Mouse (Mus musculus): Measurements from ENCODE around the gene Cfap57. TPM values are rescaled to one million over a fixed set of nuclear protein-coding genes. Genes with fewer than 3 reads are reported as not detected.

The Cfap57 gene
- polyA plus RNA-seq, 1 experiment, result not detected

GRCm38 (mm10) chr4:118535610-118536009, 85.0 kb downstream of the Cfap57 start:
- H3K79me3 ChIP-seq (ENCODE audit: low read depth), result no peaks in the 10 kb centered on the region
- H3K79me2 ChIP-seq (ENCODE audit: control insufficient read depth, insufficient read depth), result no peaks in the 10 kb centered on the region
- peaks cover 34% of the 10 kb centered on the region for H3K27me3 ChIP-seq (ENCODE audit: control insufficient read depth, insufficient read depth, insufficient read length)
- H3K36me3 ChIP-seq (ENCODE audit: control insufficient read depth, insufficient read depth), result no peaks in the 10 kb centered on the region
- TF ChIP-seq FOSL1 (IDR thresholded peaks at IDR 0.05; ENCODE audit: insufficient read depth, low read length, poor library complexity, severe bottlenecking), result no peak
- H3ac ChIP-seq (ENCODE audit: control insufficient read depth, insufficient read length, low read depth), result no peak overlapping the region
- no peak overlapping the region for H3K4me3 ChIP-seq (ENCODE audit: insufficient read depth, poor library complexity, severe bottlenecking)

DNA sequence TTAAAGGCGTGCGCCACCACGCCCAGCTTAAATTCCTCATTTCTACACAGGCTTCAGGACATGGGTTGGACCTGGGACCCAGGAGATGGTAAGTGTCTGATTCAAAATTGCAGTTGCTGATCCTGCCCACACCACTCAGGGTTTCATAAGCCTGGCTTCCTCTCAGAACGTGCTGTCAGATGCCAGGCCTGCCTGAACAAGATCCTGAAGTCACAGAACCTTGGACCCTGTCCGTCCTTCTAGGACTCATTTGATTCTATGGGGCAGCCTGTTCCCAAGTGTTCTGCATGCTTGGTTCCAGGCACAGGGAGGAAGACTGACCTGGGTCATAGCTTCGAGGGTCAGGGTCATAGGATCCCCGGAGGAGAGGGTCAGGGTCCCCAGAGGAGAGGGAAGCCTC, 87.0 kb downstream of the Cfap57 start:
- Histone ChIP-seq H3K79me2 (ENCODE audit: control insufficient read depth, insufficient read depth) (no peaks in the 10 kb centered on the region), H3K79me3 (ENCODE audit: low read depth) (no peaks in the 10 kb centered on the region), H3K36me3 (ENCODE audit: control insufficient read depth, insufficient read depth) (no peaks in the 10 kb centered on the region), H3K4me3 (ENCODE audit: insufficient read depth, poor library complexity, severe bottlenecking) (no peak overlapping the region), H3ac (ENCODE audit: control insufficient read depth, insufficient read length, low read depth) (no peak overlapping the region), H3K27me3 (ENCODE audit: control insufficient read depth, insufficient read depth, insufficient read length) (peaks cover 41% of the 10 kb centered on the region)
- TF ChIP-seq MYOD1 (IDR thresholded peaks at IDR 0.05; ENCODE audit: control insufficient read depth, insufficient read length, low read depth), result no peak
- TF ChIP-seq FOSL1 (IDR thresholded peaks at IDR 0.05; ENCODE audit: insufficient read depth, low read length, poor library complexity, severe bottlenecking), result no peak
- no peak for TF ChIP-seq CEBPB (IDR thresholded peaks at IDR 0.05; ENCODE audit: low read depth)
- no peak for TF ChIP-seq MYOG (IDR thresholded peaks at IDR 0.05; ENCODE audit: control insufficient read depth, extremely low read depth, insufficient read length)
- TF ChIP-seq USF1 (IDR thresholded peaks at IDR 0.05; ENCODE audit: low read depth), result no peak
- no peak for TF ChIP-seq MAX (IDR thresholded peaks at IDR 0.05)
- TF ChIP-seq CTCF (IDR thresholded peaks at IDR 0.05; ENCODE audit: control insufficient read depth, insufficient read depth, insufficient read length), result no peak

DNA sequence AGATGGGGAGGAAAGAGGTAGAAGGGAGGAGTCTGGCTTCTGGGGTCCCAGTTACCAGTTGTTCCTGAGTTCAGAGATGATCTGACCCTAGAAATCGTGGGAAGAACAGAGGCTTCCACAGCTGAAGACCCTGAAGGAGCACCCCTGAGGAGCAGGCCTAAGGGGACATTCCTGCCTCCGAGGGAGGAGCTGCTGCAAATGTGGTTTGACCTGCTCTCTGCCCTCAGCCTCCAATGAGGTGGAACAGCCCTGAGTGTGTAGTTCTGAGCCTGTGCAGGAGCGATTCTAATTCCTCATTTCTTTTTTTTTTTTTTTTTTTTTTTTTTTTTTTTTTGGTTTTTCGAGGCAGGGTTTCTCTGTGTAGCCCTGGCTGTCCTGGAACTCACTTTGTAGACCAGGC, 87.4 kb downstream of the Cfap57 start:
- no peaks in the 10 kb centered on the region for H3K79me3 ChIP-seq (ENCODE audit: low read depth)
- H3K4me3 ChIP-seq (ENCODE audit: insufficient read depth, poor library complexity, severe bottlenecking), result no peak overlapping the region
- no peak for TF ChIP-seq FOSL1 (IDR thresholded peaks at IDR 0.05; ENCODE audit: insufficient read depth, low read length, poor library complexity, severe bottlenecking)
- TF ChIP-seq MYOD1 (IDR thresholded peaks at IDR 0.05; ENCODE audit: control insufficient read depth, insufficient read length, low read depth), result no peak
- no peak for TF ChIP-seq MAX (IDR thresholded peaks at IDR 0.05)
- no peak for TF ChIP-seq USF1 (IDR thresholded peaks at IDR 0.05; ENCODE audit: low read depth)
- no peak for TF ChIP-seq CTCF (IDR thresholded peaks at IDR 0.05; ENCODE audit: control insufficient read depth, insufficient read depth, insufficient read length)
- TF ChIP-seq CEBPB (IDR thresholded peaks at IDR 0.05; ENCODE audit: low read depth), result no peak
- TF ChIP-seq MYOG (IDR thresholded peaks at IDR 0.05; ENCODE audit: control insufficient read depth, extremely low read depth, insufficient read length), result no peak
- H3K79me2 ChIP-seq (ENCODE audit: control insufficient read depth, insufficient read depth), result no peaks in the 10 kb centered on the region
- H3K27me3 ChIP-seq (ENCODE audit: control insufficient read depth, insufficient read depth, insufficient read length), result peaks cover 41% of the 10 kb centered on the region
- no peak overlapping the region for H3ac ChIP-seq (ENCODE audit: control insufficient read depth, insufficient read length, low read depth)
- H3K36me3 ChIP-seq (ENCODE audit: control insufficient read depth, insufficient read depth), result no peaks in the 10 kb centered on the region

DNA sequence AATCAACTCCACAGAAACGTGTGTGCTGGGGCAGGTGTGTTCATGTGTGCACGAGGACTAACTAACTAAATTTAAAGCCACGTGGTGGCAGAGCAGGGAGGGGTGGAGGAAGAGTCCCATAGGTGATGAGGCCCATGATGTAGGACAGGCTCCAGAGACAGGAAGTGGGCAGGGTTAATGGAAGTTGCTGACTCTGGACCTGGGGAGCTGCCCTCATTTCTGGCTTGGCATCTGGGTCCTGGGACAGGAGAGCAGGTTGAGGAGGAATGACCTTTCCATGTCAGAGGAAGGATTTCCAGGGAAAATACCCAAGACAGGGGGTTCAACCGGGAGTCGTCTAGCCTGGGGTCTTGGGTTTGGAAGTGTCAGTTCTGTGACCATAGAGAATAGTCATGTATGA, 87.9 kb downstream of the Cfap57 start:
- no peak overlapping the region for H3K4me3 ChIP-seq (ENCODE audit: insufficient read depth, poor library complexity, severe bottlenecking)
- H3K27me3 ChIP-seq (ENCODE audit: control insufficient read depth, insufficient read depth, insufficient read length), result peaks cover 41% of the 10 kb centered on the region
- no peaks in the 10 kb centered on the region for H3K79me3 ChIP-seq (ENCODE audit: low read depth)
- H3ac ChIP-seq (ENCODE audit: control insufficient read depth, insufficient read length, low read depth), result no peak overlapping the region
- H3K36me3 ChIP-seq (ENCODE audit: control insufficient read depth, insufficient read depth), result no peaks in the 10 kb centered on the region
- TF ChIP-seq FOSL1 (IDR thresholded peaks at IDR 0.05; ENCODE audit: insufficient read depth, low read length, poor library complexity, severe bottlenecking), result no peak
- no peak for TF ChIP-seq CEBPB (IDR thresholded peaks at IDR 0.05; ENCODE audit: low read depth)
- TF ChIP-seq CTCF (IDR thresholded peaks at IDR 0.05; ENCODE audit: control insufficient read depth, insufficient read depth, insufficient read length), result no peak
- no peak for TF ChIP-seq MYOD1 (IDR thresholded peaks at IDR 0.05; ENCODE audit: control insufficient read depth, insufficient read length, low read depth)
- TF ChIP-seq MYOG (IDR thresholded peaks at IDR 0.05; ENCODE audit: control insufficient read depth, extremely low read depth, insufficient read length), result no peak
- no peak for TF ChIP-seq MAX (IDR thresholded peaks at IDR 0.05)
- TF ChIP-seq USF1 (IDR thresholded peaks at IDR 0.05; ENCODE audit: low read depth), result no peak
- H3K79me2 ChIP-seq (ENCODE audit: control insufficient read depth, insufficient read depth), result no peaks in the 10 kb centered on the region

DNA sequence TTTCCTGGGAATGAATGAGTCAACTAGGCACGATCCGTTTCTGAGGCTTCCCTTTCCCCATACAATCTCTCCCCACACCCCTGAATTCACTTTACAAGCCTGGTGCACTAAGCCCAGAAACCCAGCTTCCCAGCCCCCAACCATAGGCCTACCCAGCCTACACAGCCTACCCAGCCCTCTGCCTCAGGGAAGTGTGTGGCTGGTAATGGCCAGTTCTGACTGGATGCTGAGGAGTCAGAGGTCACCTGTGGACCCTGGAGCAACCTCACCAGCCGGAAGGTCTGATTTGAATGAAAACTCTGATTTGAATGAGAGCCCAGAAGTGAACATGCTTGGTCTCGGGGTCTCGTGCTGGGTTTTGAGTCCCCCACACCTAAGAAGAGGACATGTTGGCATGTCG, 92.9 kb downstream of the Cfap57 start:
- H3ac ChIP-seq (ENCODE audit: control insufficient read depth, insufficient read length, low read depth), result no peak overlapping the region
- H3K79me3 ChIP-seq (ENCODE audit: low read depth), result no peaks in the 10 kb centered on the region
- peaks cover 61% of the 10 kb centered on the region for H3K27me3 ChIP-seq (ENCODE audit: control insufficient read depth, insufficient read depth, insufficient read length)
- no peak overlapping the region for H3K4me3 ChIP-seq (ENCODE audit: insufficient read depth, poor library complexity, severe bottlenecking)
- TF ChIP-seq MAX (IDR thresholded peaks at IDR 0.05) (no peak), FOSL1 (IDR thresholded peaks at IDR 0.05; ENCODE audit: insufficient read depth, low read length, poor library complexity, severe bottlenecking) (no peak), CEBPB (IDR thresholded peaks at IDR 0.05; ENCODE audit: low read depth) (no peak), MYOG (IDR thresholded peaks at IDR 0.05; ENCODE audit: control insufficient read depth, extremely low read depth, insufficient read length) (no peak), CTCF (IDR thresholded peaks at IDR 0.05; ENCODE audit: control insufficient read depth, insufficient read depth, insufficient read length) (no peak), USF1 (IDR thresholded peaks at IDR 0.05; ENCODE audit: low read depth) (no peak), MYOD1 (IDR thresholded peaks at IDR 0.05; ENCODE audit: control insufficient read depth, insufficient read length, low read depth) (no peak)
- H3K36me3 ChIP-seq (ENCODE audit: control insufficient read depth, insufficient read depth), result no peaks in the 10 kb centered on the region
- no peaks in the 10 kb centered on the region for H3K79me2 ChIP-seq (ENCODE audit: control insufficient read depth, insufficient read depth)

DNA sequence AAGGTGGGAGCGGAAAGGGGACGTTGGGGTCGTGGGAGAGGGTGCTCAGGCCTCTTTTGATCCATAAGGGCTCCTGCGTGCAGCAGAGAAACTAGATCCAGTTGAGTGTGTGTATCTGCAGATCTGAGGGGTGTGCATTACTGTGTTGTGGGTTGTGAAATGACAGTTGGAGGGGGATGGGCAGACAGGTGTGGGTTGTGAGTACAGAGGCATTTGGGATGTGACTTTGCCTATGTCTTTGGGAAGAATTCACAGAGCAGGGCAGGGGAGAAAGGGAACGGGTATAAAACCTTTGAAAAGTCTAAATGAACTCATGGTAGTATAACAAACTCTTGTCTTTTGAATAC, 93.3 kb downstream of the Cfap57 start:
- H3ac ChIP-seq (ENCODE audit: control insufficient read depth, insufficient read length, low read depth), result no peak overlapping the region
- no peak overlapping the region for H3K4me3 ChIP-seq (ENCODE audit: insufficient read depth, poor library complexity, severe bottlenecking)
- H3K79me3 ChIP-seq (ENCODE audit: low read depth), result no peaks in the 10 kb centered on the region
- TF ChIP-seq USF1 (IDR thresholded peaks at IDR 0.05; ENCODE audit: low read depth) (no peak), CEBPB (IDR thresholded peaks at IDR 0.05; ENCODE audit: low read depth) (no peak), FOSL1 (IDR thresholded peaks at IDR 0.05; ENCODE audit: insufficient read depth, low read length, poor library complexity, severe bottlenecking) (no peak), MYOD1 (IDR thresholded peaks at IDR 0.05; ENCODE audit: control insufficient read depth, insufficient read length, low read depth) (no peak), MYOG (IDR thresholded peaks at IDR 0.05; ENCODE audit: control insufficient read depth, extremely low read depth, insufficient read length) (no peak), MAX (IDR thresholded peaks at IDR 0.05) (no peak), CTCF (IDR thresholded peaks at IDR 0.05; ENCODE audit: control insufficient read depth, insufficient read depth, insufficient read length) (no peak)
- H3K36me3 ChIP-seq (ENCODE audit: control insufficient read depth, insufficient read depth), result no peaks in the 10 kb centered on the region
- H3K27me3 ChIP-seq (ENCODE audit: control insufficient read depth, insufficient read depth, insufficient read length), result peaks cover 62% of the 10 kb centered on the region
- no peaks in the 10 kb centered on the region for H3K79me2 ChIP-seq (ENCODE audit: control insufficient read depth, insufficient read depth)
